Mouse (Mus musculus): ENCODE data around the gene Ccdc88a.
A peak's percentile ranks its signal among the peaks of the same experiment; 100 is the strongest.
"Not testable (repeated sequence)": the region's sequence is repeated elsewhere in the genome, so short reads cannot be mapped to it uniquely, and the experiment has no call there.

Ccdc88a gene

GRCm38 (mm10) chr11:29474676-29475075 lies 101.2 kb downstream of the Ccdc88a start:
- DNase-seq: no peak

- no peak for DNase-seq
Measured at GRCm38 (mm10) chr11:29493135-29493534, 119.7 kb downstream of the Ccdc88a start.

- DNase-seq: no peak
Measured at GRCm38 (mm10) chr11:29496962-29497361, 123.5 kb downstream of the Ccdc88a start.

GRCm38 (mm10) chr11:29503948-29504893 lies 130.8 kb downstream of the Ccdc88a start:
- DNase-seq: no peak

- DNase-seq: no peak
Measured at GRCm38 (mm10) chr11:29504899-29505625, 131.6 kb downstream of the Ccdc88a start.

GRCm38 (mm10) chr11:29509421-29509820 lies 136.0 kb downstream of the Ccdc88a start:
- DNase-seq: no peak

- peak; percentile 16 for DNase-seq
Measured at GRCm38 (mm10) chr11:29512818-29513535, 139.5 kb downstream of the Ccdc88a start.

GRCm38 (mm10) chr11:29514325-29514681 lies 140.8 kb downstream of the Ccdc88a start:
- no peak for DNase-seq

- peak; percentile 85 for DNase-seq
Measured at GRCm38 (mm10) chr11:29514682-29515412, 141.4 kb downstream of the Ccdc88a start, which contains the start of gene Prorsd1. TSS of gene Prorsd1 (minus strand) at chr11:29515033.

GRCm38 (mm10) chr11:29525988-29526794 lies 152.7 kb downstream of the Ccdc88a start, which contains the start of gene Mtif2:
TSS of gene Mtif2 (plus strand) at chr11:29526408.
- peak; percentile 78 for DNase-seq

- DNase-seq: no peak
Measured at GRCm38 (mm10) chr11:29538201-29538600, 164.7 kb downstream of the Ccdc88a start.

- no peak for DNase-seq
Measured at GRCm38 (mm10) chr11:29544225-29544945, 170.9 kb downstream of the Ccdc88a start.

GRCm38 (mm10) chr11:29545150-29545752 lies 171.8 kb downstream of the Ccdc88a start:
- DNase-seq: not testable (repeated sequence)

- not testable (repeated sequence) for DNase-seq
Measured at GRCm38 (mm10) chr11:29546297-29546696, 172.8 kb downstream of the Ccdc88a start.

GRCm38 (mm10) chr11:29546762-29547161 lies 173.3 kb downstream of the Ccdc88a start:
- no peak for DNase-seq

- no peak for DNase-seq
Measured at GRCm38 (mm10) chr11:29547249-29547751, 173.8 kb downstream of the Ccdc88a start.

GRCm38 (mm10) chr11:29547752-29548503 lies 174.5 kb downstream of the Ccdc88a start, which contains the start of the genes Clhc1 and Rps27a:
TSS of gene Clhc1 (plus strand) at chr11:29547950.
TSS of gene Rps27a (minus strand) at chr11:29548109.
- peak; percentile 95 for DNase-seq

- DNase-seq: peak; percentile 37
Measured at GRCm38 (mm10) chr11:29548504-29549424, 175.3 kb downstream of the Ccdc88a start.
